Mouse (Mus musculus) embryo, embryonic 10 days (tissue): ENCODE measurements around the gene Gimap9.

Experiments used
- DNase-seq: peaks from one replicate; pipeline ENCODE4 v3.0.0-alpha.2; 2015; ENCODE audit warnings: low spot score

Gene Gimap9

GRCm38 (mm10) chr6:48675931-48676859 lies at the start of gene Gimap9:
Gene Gimap9, plus strand, starts transcription at chr6:48676129.
- DNase-seq: peak; percentile 9

- no peak for DNase-seq
These were observed 49.5 kb upstream of the Gimap9 start, which contains the start of gene AI854703 for GRCm38 (mm10) chr6:48626464-48626863. Gene AI854703, plus strand, starts transcription at chr6:48626764.

DNA sequence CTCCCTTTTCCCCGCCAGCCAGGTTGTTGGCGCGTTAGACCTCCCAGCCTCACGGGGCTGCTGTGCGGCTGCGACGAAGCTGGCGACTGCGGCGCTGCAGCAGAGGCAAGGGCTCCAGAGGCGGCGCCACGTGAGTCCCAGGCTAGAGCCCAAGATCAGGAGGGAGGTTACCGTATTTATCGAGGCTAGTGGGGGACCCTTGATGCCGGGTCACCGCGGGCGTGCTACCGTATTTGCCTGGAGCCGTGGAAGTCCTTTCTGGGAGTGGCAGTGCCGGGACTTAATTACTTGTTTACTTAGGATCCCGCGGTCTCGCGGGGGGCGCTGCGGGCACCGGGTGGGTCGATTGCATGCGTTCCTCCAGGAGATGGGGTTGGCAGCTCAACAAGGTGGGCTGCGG lies 48.9 kb upstream of the Gimap9 start:
- peak; percentile 85 for DNase-seq

- DNase-seq: no peak
These were observed 48.4 kb upstream of the Gimap9 start for GRCm38 (mm10) chr6:48627511-48627924.

GRCm38 (mm10) chr6:48628377-48628776 lies 47.6 kb upstream of the Gimap9 start:
- DNase-seq: no peak

DNA sequence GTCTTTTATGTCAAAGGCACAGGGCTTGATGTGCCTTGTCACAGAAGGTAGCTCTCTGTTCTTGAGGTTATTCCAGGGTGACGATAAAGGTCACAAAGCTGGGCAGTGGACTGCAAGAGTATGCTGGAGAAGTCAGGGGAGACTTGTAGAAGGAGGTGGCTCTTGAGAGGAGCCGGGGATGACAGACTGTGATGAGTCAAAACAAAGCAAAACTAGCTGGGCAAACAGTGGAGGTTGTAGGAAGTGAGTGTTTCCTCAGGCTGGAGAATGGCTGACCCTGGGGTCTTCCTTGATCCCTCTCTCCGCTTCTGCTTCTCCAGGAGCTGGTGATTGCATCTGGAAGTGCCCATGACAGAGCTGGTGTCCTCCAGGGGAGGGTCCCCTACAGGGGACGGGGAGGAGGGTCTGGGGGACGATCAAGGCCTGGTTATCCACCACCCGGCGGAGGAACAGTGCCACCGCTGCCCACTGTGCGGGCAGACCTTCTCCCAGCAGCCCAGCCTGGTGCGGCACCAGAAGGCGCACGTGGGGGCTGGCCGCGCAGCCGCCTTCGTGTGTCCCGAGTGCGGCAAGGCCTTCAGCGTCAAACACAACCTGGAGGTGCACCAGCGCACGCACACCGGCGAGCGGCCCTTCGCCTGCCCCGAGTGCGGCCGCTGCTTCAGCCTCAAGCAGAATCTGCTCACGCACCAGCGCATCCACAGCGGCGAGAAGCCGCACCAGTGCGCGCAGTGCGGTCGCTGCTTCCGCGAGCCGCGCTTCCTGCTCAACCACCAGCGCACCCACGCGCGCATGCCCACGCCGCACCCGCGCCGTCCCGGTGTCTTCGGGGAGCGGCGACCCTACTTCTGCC lies 46.9 kb upstream of the Gimap9 start:
- DNase-seq: peak; percentile 44

GRCm38 (mm10) chr6:48629661-48630034 lies 46.3 kb upstream of the Gimap9 start:
- DNase-seq: no peak

- DNase-seq: no peak
These were observed 45.1 kb upstream of the Gimap9 start for GRCm38 (mm10) chr6:48630831-48631230.

DNA sequence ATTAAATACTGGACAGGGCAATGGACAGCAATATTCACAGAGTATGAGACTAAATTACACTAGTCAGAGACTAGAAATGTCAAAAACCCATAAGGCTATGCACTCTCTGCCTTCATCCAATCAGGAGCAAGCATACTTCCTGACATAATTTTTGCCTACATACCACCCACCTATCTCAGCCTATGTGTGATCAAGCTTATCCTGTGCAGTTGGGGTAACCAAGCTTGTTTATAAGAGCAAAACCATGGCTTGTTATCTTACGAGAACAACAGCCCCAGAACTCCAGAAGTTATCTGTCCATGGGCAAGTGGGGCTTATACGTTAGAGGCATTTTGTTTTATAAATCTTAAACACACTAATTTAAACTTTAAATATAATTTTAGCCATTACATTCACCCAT lies 40.8 kb upstream of the Gimap9 start:
- DNase-seq: no peak

- DNase-seq: peak; percentile 56
These were observed 39.4 kb upstream of the Gimap9 start for GRCm38 (mm10) chr6:48636515-48636914.

GRCm38 (mm10) chr6:48637811-48638500 lies 38.0 kb upstream of the Gimap9 start:
- DNase-seq: no peak

- no peak for DNase-seq
These were observed 37.4 kb upstream of the Gimap9 start for GRCm38 (mm10) chr6:48638553-48638952.

GRCm38 (mm10) chr6:48641391-48641790 lies 34.5 kb upstream of the Gimap9 start:
- DNase-seq: no peak

GRCm38 (mm10) chr6:48642764-48643292 lies 33.1 kb upstream of the Gimap9 start:
- DNase-seq: peak; percentile 90

DNA sequence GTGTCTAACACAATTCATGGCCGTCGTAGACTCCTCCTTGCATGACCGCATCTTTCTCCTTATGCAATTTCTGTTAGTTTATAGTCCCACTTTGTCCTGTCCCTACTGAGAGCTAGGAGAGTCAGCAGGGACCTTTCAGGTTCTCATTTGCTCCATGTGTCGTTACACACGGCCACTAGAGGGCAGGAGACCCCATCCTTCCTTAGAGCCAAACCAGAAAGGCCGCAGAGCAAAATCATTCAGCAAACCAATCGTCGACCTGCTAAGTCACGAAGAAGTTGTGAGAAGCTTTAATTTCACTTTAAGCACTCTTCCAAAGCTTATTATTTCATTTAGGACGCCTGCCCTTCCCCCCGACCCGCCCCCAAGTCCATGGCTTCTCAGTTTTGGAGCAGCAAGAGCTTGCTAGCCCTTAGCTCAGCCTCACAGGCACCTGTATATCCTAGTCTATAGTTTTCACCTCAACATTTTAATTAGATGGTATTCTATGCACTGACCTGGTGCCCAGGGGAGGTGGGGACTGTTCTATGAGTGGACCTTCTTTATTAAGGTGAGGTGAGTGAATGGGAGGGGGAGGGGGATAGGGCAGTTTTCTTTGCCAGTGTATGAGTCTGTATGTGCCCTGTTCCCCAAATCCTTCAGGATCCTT lies 30.1 kb upstream of the Gimap9 start:
- DNase-seq: peak; percentile 82

DNA sequence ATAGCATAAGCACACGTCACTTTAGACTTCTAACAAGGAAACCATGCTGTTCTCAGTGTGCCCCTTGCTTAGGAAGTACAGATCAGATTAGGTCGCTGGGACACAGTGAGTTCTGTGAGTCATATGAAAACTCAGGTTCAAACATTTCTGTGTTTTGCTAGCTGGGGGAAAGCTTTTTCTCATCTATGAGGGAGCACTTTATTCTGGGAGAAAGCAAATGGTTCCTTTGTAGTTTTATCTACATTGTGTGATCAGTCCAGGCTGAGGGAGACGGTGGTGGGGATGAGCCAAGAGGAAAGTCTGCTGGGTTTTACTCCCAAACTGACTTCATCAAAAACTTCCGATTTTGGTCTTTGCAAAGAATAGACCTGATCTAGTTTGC lies 29.6 kb upstream of the Gimap9 start:
- no peak for DNase-seq

DNA sequence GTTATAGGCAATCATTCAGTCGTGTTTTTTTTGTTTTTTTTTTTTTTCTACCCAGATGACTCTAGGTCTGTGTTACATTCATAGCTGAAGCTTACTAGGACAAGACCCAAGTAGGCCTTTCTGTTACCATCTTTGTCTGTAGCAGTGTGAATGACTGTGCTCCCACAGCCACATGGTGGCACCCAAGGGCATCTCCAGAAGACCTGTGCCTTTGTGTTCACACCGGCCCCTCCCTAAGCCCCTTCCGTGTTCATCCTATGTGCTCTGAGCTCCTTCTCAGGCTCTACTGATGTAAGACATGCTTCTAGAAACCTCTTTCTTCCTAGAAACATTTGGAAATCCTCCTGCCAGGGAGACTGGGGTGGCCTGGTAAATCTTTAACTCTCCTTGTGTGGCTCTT lies 28.9 kb upstream of the Gimap9 start, which contains the start of gene Gimap8:
TSS of gene Gimap8 (plus strand) at position 240 of the 400 bp plus-strand sequence.
- DNase-seq: peak; percentile 41

DNA sequence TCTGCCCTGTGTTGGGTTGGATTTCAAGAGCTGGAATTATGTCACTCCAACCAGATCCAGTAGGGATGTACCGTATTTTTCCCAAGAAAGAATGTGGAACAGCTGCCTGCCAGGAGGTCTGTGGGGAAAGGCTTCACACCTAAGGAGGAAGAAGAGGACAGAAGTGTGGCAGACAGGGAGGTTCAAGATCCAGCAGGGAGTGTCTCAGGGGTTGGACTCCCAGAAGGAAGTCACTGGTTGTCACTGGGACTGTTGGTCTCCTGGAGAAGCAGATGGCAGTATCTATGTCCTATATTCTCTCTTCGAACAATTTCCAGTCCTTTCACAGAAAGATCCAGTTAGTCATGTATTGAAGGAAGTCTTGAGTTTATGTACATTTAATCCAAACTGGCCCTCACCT lies 28.3 kb upstream of the Gimap9 start:
- no peak for DNase-seq

DNA sequence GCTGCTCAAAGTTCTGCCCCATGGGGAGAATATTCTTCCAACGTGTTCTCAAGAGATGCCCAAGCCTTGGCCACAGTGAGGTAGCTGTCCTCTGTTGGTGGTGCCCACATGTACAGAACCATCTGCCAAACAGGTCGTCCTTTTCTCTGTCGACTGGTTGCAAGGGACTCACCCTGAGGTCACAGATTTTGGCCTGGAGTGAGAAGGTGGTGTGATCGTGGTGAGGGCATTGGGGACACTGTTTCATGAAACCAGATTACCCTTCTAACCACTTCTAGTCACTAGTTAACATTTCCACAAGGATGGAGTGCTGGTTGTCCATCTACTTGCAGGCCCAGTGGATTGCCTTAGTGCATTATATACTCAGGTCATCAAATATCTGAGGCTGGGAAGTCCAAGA lies 27.1 kb upstream of the Gimap9 start:
- DNase-seq: no peak

- DNase-seq: no peak
These were observed 25.9 kb upstream of the Gimap9 start for GRCm38 (mm10) chr6:48650041-48650440.

DNA sequence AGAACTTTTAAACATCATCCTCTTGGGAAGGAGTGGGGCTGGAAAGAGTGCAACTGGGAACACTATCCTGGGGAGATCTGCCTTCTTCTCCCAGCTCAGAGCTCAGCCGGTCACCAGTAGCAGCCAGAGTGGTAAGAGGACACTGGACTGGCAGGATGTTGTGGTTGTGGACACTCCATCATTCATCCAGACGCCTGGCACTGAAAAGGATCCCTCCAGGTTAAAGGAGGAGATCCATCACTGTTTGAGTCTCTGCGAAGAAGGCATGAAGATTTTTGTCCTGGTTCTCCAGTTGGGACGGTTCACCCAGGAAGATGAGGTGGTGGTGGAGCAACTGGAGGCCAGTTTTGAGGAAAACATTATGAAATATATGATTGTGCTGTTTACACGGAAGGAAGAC lies 17.2 kb upstream of the Gimap9 start:
- DNase-seq: no peak
